Mouse (Mus musculus): ENCODE measurements around the gene Postn.

- TF ChIP-seq CTCF (IDR thresholded peaks at IDR 0.05; ENCODE audit: low read depth, low read length) (no peak), POLR2A (IDR thresholded peaks at IDR 0.05; ENCODE audit: borderline replicate concordance, low read depth, low read length) (no peak)
Observed at GRCm38 (mm10) chr3:54401706-54402105, 40.8 kb downstream of the Postn start.

Data from bone marrow macrophage, adult 2 months (primary cell).